Mouse (Mus musculus) lung, adult 2 months (tissue): ENCODE data around the gene Fbxl16. TPM values are rescaled to one million over a fixed set of nuclear protein-coding genes. Genes with fewer than 3 reads are reported as not detected.

Source experiments
- DNase-seq: peaks from one replicate; pipeline ENCODE4 v3.0.0; 2022
- H3K4me1 ChIP-seq: fragments of 200-500 bp; 2 replicates; pipeline ENCODE4 v1.6.1; 2011; ENCODE audit warnings: low read length; ENCODE audit not compliant: control insufficient read depth, insufficient read depth
- H3K4me3 ChIP-seq: fragments of 200-500 bp; replicated peaks from 2 replicates; pipeline ENCODE3; 2011; ENCODE audit warnings: low read depth, mild to moderate bottlenecking, control low read depth, low read length; ENCODE audit errors: extremely low read depth
- CTCF ChIP-seq: fragments of 200-500 bp; IDR thresholded peaks from 2 replicates; pipeline ENCODE4 v1.5.1; 2011; ENCODE audit warnings: mild to moderate bottlenecking, low read length, control low read depth; ENCODE audit not compliant: insufficient read depth
- POLR2A ChIP-seq: fragments of 200-500 bp; IDR thresholded peaks from 2 replicates; pipeline ENCODE4 v1.6.1; 2011; ENCODE audit warnings: low read depth, mild to moderate bottlenecking, control low read depth, low read length, borderline replicate concordance; ENCODE audit errors: extremely low read depth
- WGBS: fragments of 180-500 bp; shearing (Covaris S2); methylation state at CpG from one replicate; pipeline ENCODE4 v1.1.7; 2018; 5-methylcytosine and 5-hydroxymethylcytosine counted together
- polyA plus RNA-seq: library from polyadenylated mRNA; depleted of rRNA; stranded (reverse); fragments of >200 nt; gene quantifications from 2 replicates; pipeline ENCODE4 v1.2.3, GENCODE M21; 2012; rRNA removed

Fbxl16 gene
- 4.0 and 5.0 TPM in 2 replicates for polyA plus RNA-seq

DNA sequence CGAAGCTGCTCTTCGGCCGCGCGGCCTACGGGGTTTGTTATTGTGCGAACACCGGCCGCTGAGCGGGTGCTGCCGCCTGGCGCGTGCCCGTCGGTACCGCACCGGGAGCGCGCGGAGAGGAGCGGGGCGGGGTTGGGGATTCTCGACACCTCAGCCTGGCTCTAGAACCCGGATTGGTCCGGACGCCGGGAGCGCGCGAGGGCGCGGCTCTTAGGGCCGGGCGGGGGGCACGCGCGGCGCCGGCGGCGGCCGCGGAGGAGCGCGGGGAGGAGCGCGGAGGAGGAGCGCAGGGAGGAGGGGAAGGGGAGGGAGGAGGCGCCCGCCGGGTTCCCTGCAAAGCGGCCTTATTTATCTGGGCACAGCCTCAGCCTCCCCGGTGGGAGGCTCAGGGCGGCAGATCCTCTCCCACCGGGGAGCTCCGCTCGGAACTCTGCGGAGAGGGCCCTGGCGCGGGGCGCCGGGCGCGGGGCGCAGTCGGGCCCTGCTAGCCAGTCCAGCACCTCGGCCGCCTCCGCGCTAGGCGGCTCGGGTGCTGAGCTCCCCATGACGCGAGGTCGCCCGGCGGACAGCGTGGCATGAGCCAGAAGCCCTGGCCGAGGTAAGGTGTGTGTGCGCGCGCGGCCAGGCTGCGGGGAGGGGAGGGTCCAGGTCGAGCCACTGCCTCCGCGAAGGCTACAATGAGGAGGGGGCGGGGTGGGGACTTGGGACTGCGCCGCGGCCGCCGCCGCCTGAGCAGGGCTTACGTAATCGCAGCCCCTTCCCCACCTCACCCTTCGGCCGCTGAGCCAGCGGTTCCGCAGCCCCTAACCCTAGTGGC lies at the start of gene Fbxl16:
Fbxl16 (plus strand) TSS at position 297 of the 817 bp plus-strand sequence.
- DNase-seq: peak; percentile 54
- TF ChIP-seq POLR2A (no peak), CTCF (no peak)
- H3K4me3 ChIP-seq: peak within 1 kb of the TSS; percentile 58
- no peaks in the 10 kb centered on the region; the same call in 1 of the 2 replicates for H3K4me1 ChIP-seq
- 1% methylated on average over 86 of the region's 100 CpGs for WGBS

- Histone ChIP-seq H3K4me3 (no peak overlapping the region), H3K4me1 (no peaks in the 10 kb centered on the region)
- TF ChIP-seq CTCF (no peak), POLR2A (no peak)
- no peak for DNase-seq
- 60% methylated on average over 8 of the region's 8 CpGs for WGBS
Observed at GRCm38 (mm10) chr17:25760148-25760547, 48.7 kb upstream of the Fbxl16 start.

DNA sequence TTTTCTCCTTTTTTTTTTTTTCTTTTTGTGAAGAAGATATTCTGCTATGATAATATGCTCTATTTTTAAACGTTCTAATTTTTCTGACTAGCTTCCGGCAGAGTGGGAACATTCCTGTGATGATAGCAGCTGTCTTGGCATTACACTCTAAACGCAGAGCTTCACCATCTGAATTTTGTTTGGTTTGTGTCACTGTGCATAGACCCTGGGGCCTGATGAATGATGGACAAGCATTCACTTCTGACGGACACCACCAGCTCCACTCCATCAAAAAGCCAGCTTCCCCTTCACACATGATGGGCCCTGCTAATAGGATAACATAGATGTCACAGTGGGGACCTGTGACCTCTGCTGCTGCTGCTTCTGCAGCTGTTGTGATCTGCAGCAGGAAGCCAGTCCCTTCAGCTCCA lies 47.3 kb upstream of the Fbxl16 start:
- 34% methylated on average over 4 of the region's 4 CpGs for WGBS
- no peak for DNase-seq
- H3K4me1 ChIP-seq: no peaks in the 10 kb centered on the region
- TF ChIP-seq POLR2A (no peak), CTCF (no peak)
- no peak overlapping the region for H3K4me3 ChIP-seq

- DNase-seq: no peak
- 49% methylated on average over 3 of the region's 3 CpGs for WGBS
- TF ChIP-seq CTCF (no peak), POLR2A (no peak)
- no peaks in the 10 kb centered on the region for H3K4me1 ChIP-seq
- H3K4me3 ChIP-seq: no peak overlapping the region
Observed at GRCm38 (mm10) chr17:25762591-25762990, 46.3 kb upstream of the Fbxl16 start.

- no peak for DNase-seq
- TF ChIP-seq CTCF (no peak), POLR2A (no peak)
- WGBS: 72% methylated on average over 5 of the region's 5 CpGs
- Histone ChIP-seq H3K4me1 (no peaks in the 10 kb centered on the region), H3K4me3 (no peak overlapping the region)
Observed at GRCm38 (mm10) chr17:25765886-25766285, 43.0 kb upstream of the Fbxl16 start.

- Histone ChIP-seq H3K4me1 (peaks cover 3% of the 10 kb centered on the region; the same call in 1 of the 2 replicates), H3K4me3 (no peak overlapping the region)
- TF ChIP-seq CTCF: no peak
- TF ChIP-seq POLR2A: no peak
- DNase-seq: no peak
- WGBS: 51% methylated on average over 9 of the region's 9 CpGs
Observed at GRCm38 (mm10) chr17:25769331-25769730, 39.6 kb upstream of the Fbxl16 start.

DNA sequence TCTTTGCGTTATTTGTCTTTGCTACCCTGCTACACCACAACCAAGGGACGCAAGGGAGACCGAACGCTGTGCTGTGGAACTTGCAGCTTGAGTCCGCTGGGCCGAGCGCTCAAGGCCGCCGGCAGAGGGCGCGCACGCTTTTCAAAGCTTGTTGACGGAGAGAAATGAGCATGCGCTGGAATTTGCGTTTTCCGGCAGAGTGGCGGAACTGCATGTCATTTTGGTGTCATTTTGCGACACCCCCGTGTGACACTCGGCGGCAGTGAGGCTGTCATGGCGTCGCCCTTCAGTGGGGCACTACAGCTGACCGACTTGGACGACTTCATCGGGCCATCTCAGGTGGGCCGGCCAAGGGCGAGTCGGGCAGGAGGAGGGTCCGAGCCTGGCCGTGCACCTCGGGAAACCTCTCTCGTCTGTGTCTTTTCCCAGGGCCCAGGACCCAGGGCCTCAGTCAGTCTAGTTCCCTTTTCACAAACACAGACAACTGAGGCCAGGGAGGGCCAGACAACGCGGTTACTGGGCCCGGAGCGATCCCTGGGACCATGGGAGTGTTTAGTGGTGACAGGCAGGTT lies 35.2 kb upstream of the Fbxl16 start, which contains the start of gene Narfl:
Narfl (plus strand) TSS at position 228 of the 572 bp plus-strand sequence.
- TF ChIP-seq POLR2A (peak; percentile 87), CTCF (peak; percentile 83)
- H3K4me3 ChIP-seq: peak within 1 kb of the TSS; percentile 63
- peak; percentile 98 for DNase-seq
- peaks cover 4% of the 10 kb centered on the region; the same call in 1 of the 2 replicates for H3K4me1 ChIP-seq
- under 1% methylated on average over 37 of the region's 37 CpGs for WGBS

GRCm38 (mm10) chr17:25775318-25776062 lies 33.4 kb upstream of the Fbxl16 start:
- DNase-seq: no peak
- H3K4me3 ChIP-seq: no peak overlapping the region
- WGBS: 82% methylated on average over 10 of the region's 10 CpGs
- H3K4me1 ChIP-seq: peaks cover 4% of the 10 kb centered on the region; the same call in 1 of the 2 replicates
- no peak for TF ChIP-seq POLR2A
- TF ChIP-seq CTCF: no peak

DNA sequence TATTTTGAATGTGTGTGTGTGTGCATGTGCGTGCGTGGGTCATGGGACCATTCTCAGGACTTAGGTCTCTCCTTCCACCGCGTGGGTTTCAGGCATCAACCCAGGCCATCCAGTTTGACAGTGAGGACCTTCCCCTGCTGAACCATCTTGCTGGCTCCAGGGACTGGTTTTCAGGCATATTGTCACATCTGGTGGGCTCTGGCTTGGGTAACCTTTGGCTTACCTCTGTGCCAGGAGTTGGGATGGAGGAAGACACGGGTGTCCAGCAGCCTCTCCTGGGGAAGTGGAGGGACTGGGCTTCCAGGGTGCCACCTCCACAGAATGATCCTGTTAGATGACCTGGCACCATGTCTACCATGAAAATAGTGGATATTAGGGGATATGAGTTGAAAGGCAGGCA lies 30.9 kb upstream of the Fbxl16 start:
- TF ChIP-seq CTCF: no peak
- no peak for TF ChIP-seq POLR2A
- Histone ChIP-seq H3K4me1 (peaks cover 4% of the 10 kb centered on the region; the same call in 1 of the 2 replicates), H3K4me3 (no peak overlapping the region)
- 88% methylated on average over 5 of the region's 5 CpGs for WGBS
- no peak for DNase-seq
